Mouse (Mus musculus) brain, adult 2 months (tissue): Measurements from ENCODE around the gene C530008M17Rik.

ENCODE experiments used
- DNase-seq: peaks from one replicate; pipeline ENCODE4 v3.0.0; 2011; ENCODE audit warnings: low read depth, low spot score

C530008M17Rik gene

DNA sequence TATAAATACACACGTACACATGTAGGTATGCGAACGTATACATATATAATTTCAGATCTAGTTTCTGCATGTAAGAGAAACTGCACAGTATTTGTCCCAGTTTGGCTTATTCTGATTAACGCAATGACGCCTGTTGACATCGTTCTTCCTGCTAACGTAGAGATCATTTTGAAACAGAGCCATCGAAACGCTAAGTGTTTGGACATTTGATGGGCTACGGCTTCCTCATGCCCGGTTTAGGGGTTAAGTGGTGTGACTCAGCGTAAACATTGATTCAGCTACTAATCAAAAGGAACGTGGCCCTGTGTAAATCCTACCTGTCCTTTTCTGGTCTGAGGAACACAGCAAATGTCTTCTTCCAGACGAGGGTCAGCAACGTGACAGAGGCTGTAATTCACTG lies 113.3 kb downstream of the C530008M17Rik start:
- no peak for DNase-seq

DNA sequence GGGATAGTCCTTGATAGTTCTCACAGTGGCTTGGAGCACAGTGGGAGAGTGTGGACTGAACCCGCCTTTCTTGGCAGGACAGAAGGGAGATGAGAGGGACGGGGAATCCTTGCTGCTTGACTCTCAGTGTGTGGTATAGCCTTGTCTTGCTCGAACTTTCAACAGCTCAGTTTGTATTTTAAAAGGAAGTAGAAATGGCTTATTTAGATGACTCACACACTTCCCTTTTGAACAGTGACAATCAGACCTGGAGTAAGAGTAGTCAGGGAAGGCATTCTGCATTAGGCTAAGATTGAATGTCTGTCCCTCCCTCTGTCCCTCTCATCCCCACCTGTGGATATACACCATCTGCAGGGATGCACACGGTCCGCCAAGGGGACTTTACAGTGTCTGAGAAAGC lies 115.1 kb downstream of the C530008M17Rik start:
- no peak for DNase-seq

DNA sequence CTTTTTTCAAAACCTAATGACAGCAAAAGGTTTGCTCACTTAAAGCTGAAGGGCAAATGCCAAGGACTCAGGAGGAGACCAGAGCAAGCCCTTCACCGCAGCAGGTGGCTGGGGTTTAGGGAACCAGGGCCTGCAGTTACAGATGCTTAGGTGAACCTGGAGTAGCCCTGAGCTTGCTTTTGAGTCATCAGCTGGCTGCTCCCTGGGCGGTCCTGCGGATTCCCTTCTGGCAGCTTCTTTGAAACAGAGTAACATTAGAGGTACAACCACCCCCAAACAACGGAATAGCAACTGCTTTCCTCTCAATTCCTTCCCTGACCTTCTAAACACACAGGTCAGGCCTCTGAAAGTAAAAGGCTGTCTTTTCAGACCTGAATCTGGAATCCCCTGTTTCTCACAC lies 116.5 kb downstream of the C530008M17Rik start:
- DNase-seq = no peak

DNA sequence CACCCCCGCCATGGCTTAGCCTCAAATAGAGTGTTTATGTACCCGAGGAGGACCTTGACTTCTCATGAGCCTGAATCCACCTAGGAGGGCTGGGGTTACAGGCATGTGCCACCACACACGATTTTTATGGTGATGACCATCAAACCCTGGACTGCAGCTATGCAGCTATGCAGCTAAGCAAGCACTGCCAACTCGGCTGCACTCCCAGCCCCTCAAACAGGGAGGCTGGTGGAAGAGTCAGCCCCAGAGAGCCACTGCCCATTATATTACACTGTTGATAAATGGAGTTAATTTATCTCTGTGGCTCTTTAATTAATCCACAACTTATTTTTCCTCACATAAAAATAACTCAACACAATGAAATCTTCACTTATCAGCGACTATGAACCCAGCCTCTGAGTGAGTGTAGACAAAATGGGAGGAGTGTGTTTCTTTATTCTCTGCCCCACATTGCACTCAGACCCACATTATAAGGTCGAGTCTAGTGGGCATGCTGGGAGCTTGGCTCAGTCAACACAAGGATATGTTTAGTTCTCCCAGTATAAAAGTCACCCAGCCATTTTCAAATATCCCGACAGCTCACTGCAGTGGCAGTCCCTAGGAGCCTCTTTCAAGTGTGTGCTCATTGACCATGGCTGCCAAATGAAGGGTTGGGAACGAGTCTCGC lies 117.3 kb downstream of the C530008M17Rik start:
- no peak for DNase-seq

DNA sequence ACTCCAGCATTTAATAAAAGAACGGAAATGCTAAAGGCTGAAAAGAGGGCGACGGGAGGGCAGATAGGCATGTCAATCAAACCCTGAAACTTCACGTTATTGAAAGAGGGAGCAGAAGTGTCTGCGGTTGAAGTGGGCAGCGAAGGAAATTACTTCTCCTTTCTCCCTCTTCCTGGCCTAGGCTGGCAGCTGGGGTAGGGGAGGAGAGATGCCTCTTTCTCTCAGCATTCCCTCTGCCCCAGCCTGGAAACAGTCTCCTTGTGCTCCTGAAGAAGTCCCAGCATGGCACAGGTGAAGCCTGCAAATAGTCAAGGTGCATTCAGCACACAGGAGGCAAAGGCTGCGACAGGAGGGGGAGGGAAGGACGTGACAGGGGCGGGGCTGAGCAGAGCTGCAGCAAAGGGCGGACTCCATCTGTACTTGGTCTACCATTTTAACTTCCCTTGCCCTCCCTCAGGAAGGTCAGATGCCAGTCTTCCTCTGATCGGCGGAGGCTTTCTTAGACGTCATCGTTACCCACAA lies 122.8 kb downstream of the C530008M17Rik start:
- DNase-seq = no peak

DNA sequence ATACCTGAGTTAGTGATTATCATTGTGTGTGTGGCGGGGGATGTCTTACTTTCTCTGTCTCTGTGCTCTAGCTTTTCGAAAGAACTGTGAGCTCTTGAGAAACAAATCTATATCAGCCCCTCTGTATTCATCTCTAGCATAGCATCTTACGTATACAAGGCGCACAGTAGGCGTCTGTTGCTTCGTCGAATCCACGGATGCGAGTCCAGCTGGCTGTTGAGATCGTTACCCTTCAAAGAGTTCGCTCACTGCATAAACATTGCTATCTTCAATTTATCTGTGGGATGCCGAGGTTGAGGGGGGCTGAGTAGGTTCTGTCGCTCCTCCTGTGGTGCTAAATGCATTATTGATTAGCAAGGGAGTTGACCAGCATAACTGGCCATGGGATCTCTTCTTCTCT lies 125.6 kb downstream of the C530008M17Rik start:
- DNase-seq = no peak

DNA sequence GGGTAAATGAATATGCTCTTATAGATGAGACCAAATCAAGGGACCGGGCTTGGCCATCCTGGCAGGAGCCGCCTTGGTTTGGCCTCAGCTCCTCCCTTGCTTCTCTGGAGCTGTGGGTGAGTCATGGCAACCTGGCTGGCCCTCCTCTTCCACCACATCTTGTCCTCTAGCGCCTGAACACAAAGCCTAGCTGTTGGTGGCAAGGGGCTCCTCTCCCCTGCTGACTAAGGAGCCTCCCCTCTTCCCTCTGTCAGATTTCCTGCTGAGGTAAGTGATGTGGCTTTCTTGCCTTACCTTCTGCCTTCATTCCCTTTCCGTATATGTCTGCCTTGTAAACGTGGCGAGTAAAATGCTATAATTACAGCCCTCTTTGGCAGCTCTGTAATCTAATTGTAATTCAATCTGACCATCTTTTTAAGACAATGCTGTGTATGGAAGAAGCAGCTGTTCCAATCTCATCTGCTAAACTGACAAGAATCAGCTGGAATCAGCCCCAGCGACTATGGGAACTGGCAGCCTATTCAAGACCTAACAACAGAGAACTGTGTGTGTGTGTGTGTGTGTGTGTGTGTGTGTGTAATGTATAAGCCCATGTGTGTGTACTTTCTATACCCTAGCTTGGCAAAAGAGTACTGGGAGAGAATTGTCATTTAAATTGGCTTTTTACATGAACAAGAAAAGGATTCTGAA lies 126.2 kb downstream of the C530008M17Rik start:
- DNase-seq = peak; percentile 61

DNA sequence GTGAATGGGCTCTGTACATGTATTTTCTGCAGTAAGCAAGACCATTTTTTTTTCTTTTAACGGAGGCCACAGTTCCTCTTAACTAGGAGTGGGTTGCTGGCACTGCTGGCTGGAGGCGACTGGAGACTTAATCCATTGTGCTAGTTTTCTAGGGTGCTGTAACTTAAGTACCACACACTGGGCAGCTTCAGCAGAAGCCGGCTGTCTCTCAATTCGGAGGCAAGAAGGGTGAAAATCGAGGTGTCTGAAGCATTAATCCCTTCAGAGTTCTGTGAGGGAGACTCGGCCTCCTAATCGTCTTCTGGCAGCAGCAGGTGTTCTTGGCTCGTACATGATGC lies 126.8 kb downstream of the C530008M17Rik start:
- no peak for DNase-seq

DNA sequence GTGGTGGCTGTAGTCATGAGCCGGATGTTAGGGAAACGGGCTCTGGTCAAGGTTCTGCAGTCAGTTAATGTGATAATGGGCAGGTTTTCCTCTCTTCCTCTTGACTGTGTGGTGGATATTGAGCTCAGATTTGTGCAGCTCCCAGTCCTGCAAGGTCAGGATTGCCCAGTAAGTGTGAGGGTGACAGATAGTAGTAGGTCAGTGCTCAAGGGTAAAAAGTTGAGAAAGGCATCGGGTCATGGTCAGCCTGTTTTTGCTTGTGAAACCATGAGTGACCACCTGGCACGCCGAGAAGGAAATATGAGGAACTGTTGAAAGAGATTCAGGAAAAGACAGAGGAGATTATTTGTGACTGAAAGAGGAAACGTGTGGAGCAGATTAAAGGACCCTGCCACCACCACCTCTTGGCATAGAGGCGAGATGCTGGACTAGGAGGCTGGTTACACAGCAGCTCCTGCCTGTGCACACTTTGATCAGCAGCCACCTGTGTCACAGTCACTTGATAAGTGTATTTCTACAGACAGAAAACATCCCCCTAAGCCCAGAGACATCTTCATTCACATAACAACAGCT lies 127.9 kb downstream of the C530008M17Rik start:
- DNase-seq = no peak

DNA sequence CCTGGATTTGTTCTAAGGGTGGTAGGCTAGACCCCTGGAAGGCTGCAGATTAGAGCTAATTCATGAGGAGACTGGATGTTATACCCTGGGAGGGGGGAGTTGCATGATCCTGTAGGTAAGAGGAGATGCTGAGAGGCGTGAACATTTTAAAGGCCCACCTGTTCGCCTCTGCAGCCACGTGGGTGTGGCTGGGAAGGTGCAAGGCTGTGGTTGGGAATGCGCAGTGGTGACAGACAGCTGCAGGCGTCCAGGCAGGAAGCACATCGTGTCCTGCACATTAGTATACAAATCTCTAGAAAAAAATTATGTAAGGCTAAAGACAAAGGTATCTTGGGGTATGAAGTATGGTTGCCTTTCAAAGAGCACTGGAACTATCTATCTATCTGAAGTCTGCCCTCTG lies 128.7 kb downstream of the C530008M17Rik start:
- DNase-seq = no peak

DNA sequence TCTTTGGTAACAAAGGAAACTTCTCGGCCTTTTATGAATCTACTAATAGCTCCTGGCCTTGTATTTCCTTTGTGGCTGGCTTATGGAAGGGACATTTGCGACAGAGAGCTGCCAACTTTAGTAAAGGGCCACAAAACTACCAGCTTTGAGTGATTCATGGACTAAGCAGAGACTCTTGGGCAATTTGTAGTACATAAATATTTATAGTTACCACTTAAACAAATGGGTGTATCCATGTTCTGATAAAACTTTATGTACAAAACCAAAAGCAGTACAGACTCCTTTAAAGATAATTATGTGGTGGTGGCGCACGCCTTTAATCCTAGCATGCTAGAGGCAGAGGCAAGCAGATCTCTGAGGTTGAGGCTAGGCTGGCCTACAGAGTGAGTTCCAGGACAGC lies 133.6 kb downstream of the C530008M17Rik start:
- no peak for DNase-seq

DNA sequence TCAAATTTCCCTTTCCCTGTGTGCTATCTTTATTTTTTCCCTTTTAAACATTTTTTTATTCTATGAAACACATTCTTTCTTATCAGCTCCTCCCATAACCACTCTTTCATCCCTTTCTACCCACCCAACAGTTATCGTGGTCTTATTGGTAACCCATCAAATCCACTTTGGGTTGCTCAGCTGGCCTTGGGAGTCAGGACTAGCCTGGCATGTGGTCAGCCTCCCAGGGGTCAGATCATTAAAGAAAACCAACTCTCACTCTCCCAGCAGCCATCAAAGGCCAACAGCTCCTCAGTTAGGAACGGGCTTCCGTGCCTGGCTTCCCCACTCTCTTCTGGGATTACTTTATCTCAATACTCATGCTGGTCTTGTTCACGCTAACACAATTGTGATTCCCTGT lies 135.0 kb downstream of the C530008M17Rik start:
- no peak for DNase-seq

DNA sequence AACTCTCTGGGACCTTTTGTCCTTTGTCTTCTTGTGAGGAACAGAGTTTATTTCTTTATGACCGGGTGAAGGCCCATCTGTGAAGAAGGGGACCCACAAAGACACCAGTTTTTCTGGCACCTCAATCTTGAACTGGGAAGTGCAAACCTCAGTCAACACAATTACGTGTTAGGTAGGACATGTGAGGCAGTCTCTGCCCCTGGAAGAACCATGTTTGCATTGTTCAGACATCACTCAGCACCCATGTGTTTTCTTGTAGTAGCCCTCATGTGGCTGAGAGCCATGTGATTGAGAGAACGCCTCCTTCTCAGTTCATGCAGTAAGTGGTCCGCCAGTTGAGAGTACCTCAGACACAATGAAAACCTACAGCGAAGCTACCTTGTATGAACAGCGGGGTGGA lies 136.4 kb downstream of the C530008M17Rik start:
- DNase-seq = no peak

DNA sequence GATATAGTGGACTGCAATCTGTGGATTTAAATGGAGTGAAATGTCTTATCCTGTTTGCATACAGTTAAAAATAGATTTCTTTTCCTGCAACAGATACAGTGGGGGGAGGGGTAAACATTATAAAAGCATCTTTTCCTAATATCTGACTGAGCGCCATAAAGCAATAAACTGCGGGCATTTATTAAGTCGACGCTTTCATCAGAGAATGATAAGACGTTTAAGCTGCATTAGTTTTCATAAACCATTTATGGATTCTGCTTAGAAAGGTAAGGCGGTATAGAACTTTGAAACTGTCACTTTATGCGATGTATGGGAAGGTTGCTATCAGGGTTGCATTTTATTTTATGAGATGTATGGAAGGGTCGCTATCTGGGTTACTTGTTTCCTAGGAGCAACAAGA lies 141.7 kb downstream of the C530008M17Rik start:
- DNase-seq = no peak

DNA sequence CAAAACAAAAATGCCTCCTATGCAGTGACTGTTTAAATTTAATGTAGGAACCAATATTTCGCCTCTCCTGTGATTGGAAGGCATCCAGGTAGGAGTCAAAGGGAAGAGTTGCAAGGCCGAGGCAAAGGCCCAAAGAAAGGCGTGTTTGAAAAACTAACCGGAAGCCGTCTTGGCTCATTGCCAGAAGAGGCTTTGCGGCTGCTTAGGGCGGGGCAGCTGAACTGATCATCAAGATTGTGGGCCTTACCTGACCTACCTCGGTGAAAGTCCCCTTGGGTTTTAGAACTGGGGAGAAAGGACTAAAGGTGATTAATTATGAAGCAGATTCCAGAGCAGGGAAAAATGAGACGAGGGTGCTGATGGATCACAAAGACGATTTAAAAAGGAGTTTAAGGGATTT lies 143.2 kb downstream of the C530008M17Rik start:
- no peak for DNase-seq

DNA sequence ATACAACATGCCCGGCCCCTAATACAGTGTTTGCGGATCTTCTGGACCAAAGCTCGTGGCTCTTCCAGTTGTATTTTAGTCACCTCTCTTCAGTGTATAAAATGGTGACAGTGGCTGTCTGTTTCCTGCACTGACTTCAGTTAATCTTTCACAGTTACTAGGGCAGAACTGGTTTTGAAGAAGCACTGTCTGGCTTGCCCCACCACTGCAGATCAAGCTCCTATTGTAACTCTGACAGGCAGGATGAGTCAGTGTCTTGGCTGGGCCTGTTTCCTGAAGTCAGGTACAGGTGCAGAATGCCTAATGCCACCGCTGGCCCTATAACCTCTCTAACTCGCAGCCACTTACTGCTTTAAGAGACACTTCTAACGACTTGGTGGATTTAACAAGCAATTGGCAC lies 152.7 kb downstream of the C530008M17Rik start:
- DNase-seq = no peak

DNA sequence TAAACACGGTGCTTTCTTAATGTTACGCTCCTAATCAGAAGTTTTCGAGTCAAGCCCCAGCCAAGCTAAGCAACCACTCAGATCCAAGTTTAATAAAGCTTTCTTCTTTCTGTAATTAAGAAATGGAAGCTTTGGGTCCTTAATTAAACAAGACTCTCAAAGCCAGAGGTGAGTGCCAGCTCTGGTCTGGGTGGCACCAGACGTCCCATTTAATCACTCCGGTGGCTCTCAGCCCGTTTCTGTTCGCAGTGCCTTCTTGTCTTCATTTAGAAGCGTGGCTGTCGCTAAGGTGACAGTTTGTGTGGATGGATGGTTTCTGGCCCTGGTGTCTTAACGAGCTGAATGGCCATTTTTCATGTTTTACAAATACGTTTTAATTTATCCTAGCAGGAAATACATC lies 158.7 kb downstream of the C530008M17Rik start:
- no peak for DNase-seq

DNA sequence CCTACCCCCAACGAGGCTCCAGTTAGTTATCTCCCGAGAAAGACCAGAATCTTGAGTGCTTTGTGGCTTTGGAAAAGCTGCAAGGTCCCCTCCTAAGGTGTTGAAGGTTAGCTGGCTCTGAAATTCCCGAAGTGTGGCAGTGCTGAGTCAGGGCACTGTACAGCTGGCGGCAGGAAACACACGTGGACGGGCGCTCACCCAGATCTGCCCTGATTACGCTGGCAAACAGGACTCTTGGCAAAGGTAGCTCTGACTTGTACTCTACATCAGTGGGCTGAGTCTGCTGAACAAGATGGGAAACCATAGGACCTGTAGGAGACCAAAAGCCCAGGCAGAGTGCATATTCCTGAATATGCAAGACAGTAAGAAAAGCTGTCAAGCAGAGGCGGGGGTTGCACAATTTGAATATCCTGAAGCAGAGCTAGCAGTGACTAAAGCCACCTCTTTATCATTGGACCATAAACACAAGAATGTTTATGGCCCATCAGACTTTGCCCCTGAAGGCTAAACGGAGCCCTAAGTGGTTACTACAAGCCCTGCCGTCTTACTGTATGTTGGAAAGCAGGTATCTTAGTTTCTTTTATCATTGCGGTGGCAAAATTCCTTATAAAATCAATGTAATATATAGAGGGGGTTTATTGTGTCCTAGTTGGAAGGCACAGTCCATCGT lies 159.6 kb downstream of the C530008M17Rik start:
- DNase-seq = peak; percentile 66

DNA sequence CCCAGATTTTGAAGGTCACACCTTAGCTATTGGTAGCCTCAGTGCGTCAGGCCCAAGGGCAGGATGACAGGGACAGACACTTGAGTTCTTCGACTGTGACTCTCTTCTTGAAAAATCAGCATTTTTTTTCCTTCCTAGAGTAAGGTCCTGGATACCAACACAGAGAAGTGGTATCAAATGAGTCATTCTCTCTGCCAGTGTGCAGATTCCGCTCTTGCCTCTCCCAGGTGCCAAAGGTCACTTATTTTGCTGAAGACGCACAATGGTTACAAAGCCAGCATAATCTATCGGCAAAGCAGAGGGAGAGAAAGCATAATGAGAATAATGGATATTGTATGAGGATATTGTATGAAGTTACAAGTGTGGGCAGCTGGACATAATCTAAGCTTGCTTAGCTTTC lies 160.4 kb downstream of the C530008M17Rik start:
- no peak for DNase-seq

DNA sequence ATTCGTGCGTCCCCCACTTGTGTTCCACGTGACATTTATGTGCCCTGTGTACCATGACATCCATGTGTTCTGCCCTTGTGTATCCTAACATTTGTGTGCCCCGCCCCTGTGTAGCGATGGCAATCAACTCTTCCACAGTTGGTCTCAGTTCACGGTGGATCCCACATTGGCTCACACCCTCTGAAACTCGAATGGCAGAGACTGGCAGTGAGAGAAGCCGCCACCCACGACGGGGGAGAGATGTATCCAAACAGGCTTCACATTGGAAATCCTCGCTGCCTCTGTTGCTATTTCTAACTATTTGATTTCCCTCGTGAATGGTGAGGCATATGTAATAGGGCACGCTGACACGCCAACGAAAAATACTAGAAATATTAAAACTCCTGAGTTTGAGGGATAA lies 161.4 kb downstream of the C530008M17Rik start:
- DNase-seq = peak; percentile 54

DNA sequence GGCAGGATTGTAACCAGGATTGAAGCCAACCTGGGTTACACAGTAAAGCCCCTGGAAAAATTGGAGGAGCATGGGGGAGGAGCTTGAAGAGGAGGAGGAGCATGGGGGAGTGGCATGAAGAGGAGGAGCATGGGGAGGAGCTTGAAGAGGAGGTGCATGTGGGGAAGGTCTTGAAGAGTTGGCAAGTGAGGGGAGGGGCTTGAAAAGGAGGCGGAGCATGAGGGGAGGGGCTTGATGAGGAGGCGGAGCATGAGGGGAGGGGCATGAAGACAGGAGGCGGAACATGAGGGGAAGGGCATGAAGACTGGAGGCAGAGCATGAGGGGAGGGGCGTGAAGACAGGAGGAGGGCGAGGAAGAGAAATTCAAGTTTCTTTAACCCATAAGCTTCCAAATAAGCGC lies 162.5 kb downstream of the C530008M17Rik start:
- DNase-seq = no peak

DNA sequence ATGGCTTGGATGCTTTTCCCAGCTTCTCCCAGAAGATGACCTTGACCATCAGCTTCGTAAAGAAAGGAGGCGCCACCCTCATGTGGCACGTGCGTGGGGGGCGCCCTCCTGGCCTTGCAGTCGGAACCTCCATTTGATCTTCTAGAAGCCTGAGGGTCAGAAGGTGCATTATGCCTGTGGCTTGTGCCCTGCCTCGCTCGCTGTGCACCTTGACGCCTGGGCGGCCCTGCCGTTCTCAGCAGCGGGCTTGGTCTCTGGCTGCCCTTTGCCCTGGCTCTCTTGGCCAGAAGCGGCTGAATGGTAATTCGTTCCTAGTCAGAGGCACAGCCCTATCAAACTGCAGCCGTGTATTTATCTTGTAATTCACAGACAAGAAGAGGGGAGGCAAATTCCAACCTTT lies 165.8 kb downstream of the C530008M17Rik start:
- DNase-seq = no peak
